Mouse (Mus musculus): Measurements from ENCODE around the gene Gm11562. TPM values are rescaled to one million over a fixed set of nuclear protein-coding genes. Genes with fewer than 3 reads are reported as not detected.
"Not testable (repeated sequence)": the region's sequence is repeated elsewhere in the genome, so short reads cannot be mapped to it uniquely, and the experiment has no call there.

Gene Gm11562
- polyA plus RNA-seq, 1 experiment from 2014 or later = not detected

GRCm38 (mm10) chr11:99646444-99646843, 26.2 kb upstream of the Gm11562 start:
- H3K27ac ChIP-seq (ENCODE audit: low read depth) = no peak overlapping the region
- no peak overlapping the region for H3K9ac ChIP-seq
- H3K9me3 ChIP-seq (ENCODE audit: low read depth, low read length) = no peaks in the 10 kb centered on the region
- ATAC-seq (ENCODE audit: insufficient read depth) = no peak
- H3K27me3 ChIP-seq (ENCODE audit: insufficient read depth, low read length) = no peaks in the 10 kb centered on the region
- no peak for TF ChIP-seq CTCF (IDR thresholded peaks at IDR 0.05; ENCODE audit: low read depth)
- no peaks in the 10 kb centered on the region for H3K36me3 ChIP-seq (ENCODE audit: insufficient read depth)
- H3K4me3 ChIP-seq (ENCODE audit: low read depth, low read length) = no peak overlapping the region
- 84% methylated on average over 15 of the region's 15 CpGs for WGBS
- no peaks in the 10 kb centered on the region for H3K4me1 ChIP-seq (ENCODE audit: insufficient read depth)
- no peak overlapping the region for H3K4me2 ChIP-seq
- no peak for DNase-seq

- H3K9me3 ChIP-seq (ENCODE audit: low read depth, low read length) = no peaks in the 10 kb centered on the region
- no peak overlapping the region for H3K4me3 ChIP-seq (ENCODE audit: low read depth, low read length)
- no peak for ATAC-seq (ENCODE audit: insufficient read depth)
- H3K27me3 ChIP-seq (ENCODE audit: insufficient read depth, low read length) = no peaks in the 10 kb centered on the region
- no peaks in the 10 kb centered on the region for H3K36me3 ChIP-seq (ENCODE audit: insufficient read depth)
- DNase-seq = no peak
- 73% methylated on average over 3 of the region's 3 CpGs for WGBS
- H3K27ac ChIP-seq (ENCODE audit: low read depth) = no peak overlapping the region
- H3K9ac ChIP-seq = no peak overlapping the region
- H3K4me2 ChIP-seq = no peak overlapping the region
- no peak for TF ChIP-seq CTCF (IDR thresholded peaks at IDR 0.05; ENCODE audit: low read depth)
- no peaks in the 10 kb centered on the region for H3K4me1 ChIP-seq (ENCODE audit: insufficient read depth)
Observed at GRCm38 (mm10) chr11:99644351-99644750, 24.1 kb upstream of the Gm11562 start.

GRCm38 (mm10) chr11:99643635-99644139, 23.5 kb upstream of the Gm11562 start, which contains the start of gene Krtap4-7:
Gene Krtap4-7, minus strand, starts transcription at chr11:99644089.
- H3K27ac ChIP-seq (ENCODE audit: low read depth) = not testable (repeated sequence)
- WGBS = 88% methylated on average over 9 of the region's 9 CpGs

GRCm38 (mm10) chr11:99640926-99641325, 20.7 kb upstream of the Gm11562 start:
- no peaks in the 10 kb centered on the region for H3K4me1 ChIP-seq (ENCODE audit: insufficient read depth)
- no peak overlapping the region for H3K9ac ChIP-seq
- 27% methylated on average over 1 of the region's 1 CpGs for WGBS
- no peaks in the 10 kb centered on the region for H3K36me3 ChIP-seq (ENCODE audit: insufficient read depth)
- no peak overlapping the region for H3K4me2 ChIP-seq
- H3K9me3 ChIP-seq (ENCODE audit: low read depth, low read length) = no peaks in the 10 kb centered on the region
- DNase-seq (no peak), ATAC-seq (ENCODE audit: insufficient read depth) (no peak)
- H3K4me3 ChIP-seq (ENCODE audit: low read depth, low read length) = no peak overlapping the region
- TF ChIP-seq CTCF (IDR thresholded peaks at IDR 0.05; ENCODE audit: low read depth) = no peak
- H3K27me3 ChIP-seq (ENCODE audit: insufficient read depth, low read length) = no peaks in the 10 kb centered on the region
- H3K27ac ChIP-seq (ENCODE audit: low read depth) = no peak overlapping the region

More at GRCm38 (mm10) chr11:99643635-99644139, 23.5 kb upstream of the Gm11562 start, which contains the start of gene Krtap4-7:
- not testable (repeated sequence) for H3K27me3 ChIP-seq (ENCODE audit: insufficient read depth, low read length); ATAC-seq (ENCODE audit: insufficient read depth); H3K36me3 ChIP-seq (ENCODE audit: insufficient read depth); H3K9me3 ChIP-seq (ENCODE audit: low read depth, low read length); H3K9ac ChIP-seq; H3K4me3 ChIP-seq (ENCODE audit: low read depth, low read length); H3K4me1 ChIP-seq (ENCODE audit: insufficient read depth); H3K4me2 ChIP-seq; DNase-seq

- ATAC-seq (ENCODE audit: insufficient read depth) (no peak), DNase-seq (peak; percentile 37)
- no peak for TF ChIP-seq CTCF (IDR thresholded peaks at IDR 0.05; ENCODE audit: low read depth)
- Histone ChIP-seq H3K9ac (no peak overlapping the region), H3K4me3 (ENCODE audit: low read depth, low read length) (no peak overlapping the region), H3K27ac (ENCODE audit: low read depth) (no peak overlapping the region), H3K9me3 (ENCODE audit: low read depth, low read length) (no peaks in the 10 kb centered on the region), H3K36me3 (ENCODE audit: insufficient read depth) (no peaks in the 10 kb centered on the region), H3K27me3 (ENCODE audit: insufficient read depth, low read length) (no peaks in the 10 kb centered on the region), H3K4me1 (ENCODE audit: insufficient read depth) (no peaks in the 10 kb centered on the region), H3K4me2 (no peak overlapping the region)
- 71% methylated on average over 1 of the region's 1 CpGs for WGBS
Observed at GRCm38 (mm10) chr11:99637086-99637485, 16.9 kb upstream of the Gm11562 start.

GRCm38 (mm10) chr11:99634653-99635134, 14.5 kb upstream of the Gm11562 start, which contains the start of gene Krtap4-2:
Gene Krtap4-2, minus strand, starts transcription at chr11:99635084.
- DNase-seq (no peak), ATAC-seq (ENCODE audit: insufficient read depth) (no peak)
- Histone ChIP-seq H3K4me2 (no peak within 1 kb of the TSS), H3K4me1 (ENCODE audit: insufficient read depth) (no peaks in the 10 kb centered on the region), H3K9ac (no peak within 1 kb of the TSS), H3K27me3 (ENCODE audit: insufficient read depth, low read length) (no peaks in the 10 kb centered on the region), H3K4me3 (ENCODE audit: low read depth, low read length) (no peak within 1 kb of the TSS), H3K27ac (ENCODE audit: low read depth) (no peak within 1 kb of the TSS), H3K36me3 (ENCODE audit: insufficient read depth) (no peaks in the 10 kb centered on the region), H3K9me3 (ENCODE audit: low read depth, low read length) (no peaks in the 10 kb centered on the region)
- no peak for TF ChIP-seq CTCF (IDR thresholded peaks at IDR 0.05; ENCODE audit: low read depth)
- WGBS = 41% methylated on average over 8 of the region's 8 CpGs

- 69% methylated on average over 2 of the region's 2 CpGs for WGBS
- Histone ChIP-seq H3K9me3 (ENCODE audit: low read depth, low read length) (no peaks in the 10 kb centered on the region), H3K27me3 (ENCODE audit: insufficient read depth, low read length) (no peaks in the 10 kb centered on the region), H3K4me2 (no peak overlapping the region), H3K36me3 (ENCODE audit: insufficient read depth) (no peaks in the 10 kb centered on the region), H3K9ac (no peak overlapping the region), H3K27ac (ENCODE audit: low read depth) (no peak overlapping the region), H3K4me3 (ENCODE audit: low read depth, low read length) (no peak overlapping the region), H3K4me1 (ENCODE audit: insufficient read depth) (no peaks in the 10 kb centered on the region)
- no peak for TF ChIP-seq CTCF (IDR thresholded peaks at IDR 0.05; ENCODE audit: low read depth)
- DNase-seq (no peak), ATAC-seq (ENCODE audit: insufficient read depth) (no peak)
Observed at GRCm38 (mm10) chr11:99633293-99633692, 13.1 kb upstream of the Gm11562 start.
